Mouse (Mus musculus): ENCODE measurements around the gene Suox. TPM values are rescaled to one million over a fixed set of nuclear protein-coding genes. Genes with fewer than 3 reads are reported as not detected.
"Not testable (repeated sequence)": the region's sequence is repeated elsewhere in the genome, so short reads cannot be mapped to it uniquely, and the experiment has no call there.

The Suox gene
- polyA plus RNA-seq, 1 experiment from 2014 or later, result 13.4 TPM

DNA sequence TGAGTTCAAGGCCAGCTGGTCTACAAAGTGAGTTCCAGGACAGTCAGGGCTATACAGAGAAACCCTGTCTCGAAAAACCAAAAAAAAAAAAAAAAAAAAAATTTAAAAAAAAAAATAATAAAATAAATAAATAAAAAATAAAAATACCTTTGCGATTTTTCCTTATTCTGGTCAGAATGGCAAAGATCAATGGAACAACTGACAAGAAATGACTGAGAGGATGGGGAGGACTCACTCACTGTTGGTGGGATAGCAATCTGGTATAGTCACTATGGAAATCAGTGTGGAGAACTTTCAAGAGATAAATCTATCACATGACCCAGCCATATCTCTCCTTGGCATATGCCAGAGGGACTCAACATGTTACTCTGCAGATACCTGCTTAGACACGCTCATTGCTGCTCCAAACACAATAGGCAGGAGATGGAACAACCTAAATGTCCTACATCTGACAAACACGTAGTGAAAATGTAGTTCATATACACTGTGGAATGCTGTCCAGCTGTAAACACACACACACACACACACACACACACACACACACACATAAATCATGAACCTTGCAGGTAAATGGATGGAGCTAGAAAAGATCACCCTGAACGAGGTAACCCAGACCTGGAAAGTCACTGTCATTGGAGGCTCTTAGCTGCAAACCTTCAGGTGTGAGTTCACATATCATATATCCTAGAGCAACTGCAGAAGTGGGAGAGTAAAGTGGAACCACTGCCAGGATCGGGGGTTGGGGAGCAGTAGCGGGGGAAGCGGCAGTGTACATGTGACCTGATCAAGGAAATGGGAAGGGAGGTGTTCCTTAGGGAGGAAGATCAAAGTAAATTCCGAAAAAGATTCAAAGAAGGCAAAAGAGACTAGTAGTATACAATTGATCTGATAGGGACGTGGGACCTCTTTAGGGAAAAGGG, 46.2 kb downstream of the Suox start:
- no peak for DNase-seq (ENCODE audit: low spot score)

DNA sequence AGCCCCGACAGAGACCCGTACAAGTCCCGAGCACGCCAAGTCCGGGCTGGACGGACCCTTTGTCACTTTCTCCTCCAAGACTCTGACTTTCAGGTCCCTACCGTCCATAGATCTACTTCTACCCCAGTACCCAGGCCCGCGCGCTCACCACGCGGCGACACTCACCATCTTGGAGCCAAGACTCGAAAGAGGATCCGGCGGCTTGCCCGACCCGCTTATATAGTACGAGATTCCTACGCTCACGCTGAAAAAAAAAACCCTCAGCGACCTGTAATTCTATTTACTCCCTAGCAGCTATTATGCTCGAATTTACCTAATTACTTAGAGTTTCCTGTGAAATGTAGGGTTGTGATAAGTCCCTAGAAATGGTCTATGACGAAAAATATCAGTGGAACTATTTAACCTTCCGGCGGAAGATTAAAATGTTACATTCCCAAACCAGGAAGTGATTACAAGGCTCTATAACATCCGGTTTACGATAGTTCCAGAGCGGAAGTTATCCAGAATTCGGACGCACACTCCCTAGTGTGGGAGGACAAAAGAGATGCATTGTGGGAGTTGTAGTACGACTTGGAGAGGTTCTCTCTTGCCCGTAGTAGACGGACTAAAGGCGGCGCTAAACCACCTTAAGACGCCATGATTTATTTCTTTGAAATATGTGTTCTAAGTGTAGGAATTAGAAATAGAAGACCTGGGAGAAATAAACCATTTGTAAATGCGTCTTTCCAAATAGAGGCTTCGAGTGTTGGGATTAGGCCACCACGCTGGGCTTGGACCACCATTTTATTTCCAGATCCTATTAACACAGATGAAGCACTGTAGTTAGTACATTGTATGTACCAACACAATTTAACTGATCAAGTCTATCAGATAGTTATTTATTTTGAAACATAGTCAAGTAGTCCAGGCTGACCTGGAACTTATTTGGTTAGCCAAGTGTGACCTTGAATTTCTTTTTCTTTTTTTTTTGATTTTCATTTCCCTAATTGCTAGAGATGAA, 47.3 kb downstream of the Suox start, which contains the start of gene Rps26:
TSS of gene Rps26 (minus strand) at position 437 of the 1,000 bp plus-strand sequence.
- DNase-seq (ENCODE audit: low spot score), result peak; percentile 99

DNA sequence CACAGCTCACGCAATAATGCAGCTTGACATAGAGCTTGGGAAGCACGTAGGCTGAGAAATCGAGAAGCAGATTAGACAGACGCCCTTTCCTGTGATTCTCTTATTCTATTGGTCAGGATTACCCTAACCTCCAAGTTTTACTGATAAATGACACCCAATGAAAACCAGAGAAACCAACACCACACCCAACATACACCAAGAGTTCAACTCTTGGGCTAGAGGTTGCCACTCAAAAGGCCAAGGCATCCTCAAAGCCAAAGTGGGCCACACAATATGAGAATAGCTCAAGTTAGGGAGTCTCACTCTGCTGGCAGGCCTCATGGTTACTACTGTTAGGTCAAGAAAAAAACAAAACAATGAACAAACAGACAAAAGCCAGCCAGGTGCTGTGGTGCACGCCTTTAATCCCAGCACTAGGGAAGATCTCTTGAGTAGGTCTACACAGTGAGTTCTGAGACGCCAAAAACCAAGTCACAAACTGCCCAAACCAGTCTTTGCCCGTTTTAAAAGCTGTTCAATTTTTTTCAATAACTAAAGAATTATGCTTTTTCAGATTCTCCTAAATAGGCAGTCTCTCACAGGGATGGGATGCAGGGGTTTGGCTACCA, 48.5 kb downstream of the Suox start:
- DNase-seq (ENCODE audit: low spot score), result no peak

DNA sequence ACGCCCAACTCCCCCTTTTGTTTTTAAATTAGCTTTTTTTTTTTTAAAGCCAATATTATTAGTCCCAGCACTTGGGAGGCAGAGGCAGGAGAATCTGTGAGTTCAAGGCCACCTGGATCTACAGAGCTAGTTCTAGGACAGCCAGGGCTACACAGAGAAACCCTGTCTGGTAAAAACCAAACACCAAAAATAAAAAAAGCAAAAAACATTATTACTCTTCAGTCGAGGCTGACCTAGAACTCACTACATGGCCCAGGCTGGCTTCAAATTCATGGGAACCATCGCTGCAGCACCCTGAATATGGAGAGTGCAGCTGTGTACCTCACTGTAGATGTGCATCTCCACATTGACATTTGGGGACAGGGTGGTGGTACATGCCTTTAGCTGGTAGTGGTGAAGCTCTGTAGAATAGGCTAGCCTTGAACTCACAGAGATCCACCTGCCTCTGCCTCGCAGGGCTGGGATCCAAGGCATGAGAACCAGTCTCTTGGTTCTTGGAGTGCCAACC, 50.7 kb downstream of the Suox start:
- not testable (repeated sequence) for DNase-seq (ENCODE audit: low spot score)

DNA sequence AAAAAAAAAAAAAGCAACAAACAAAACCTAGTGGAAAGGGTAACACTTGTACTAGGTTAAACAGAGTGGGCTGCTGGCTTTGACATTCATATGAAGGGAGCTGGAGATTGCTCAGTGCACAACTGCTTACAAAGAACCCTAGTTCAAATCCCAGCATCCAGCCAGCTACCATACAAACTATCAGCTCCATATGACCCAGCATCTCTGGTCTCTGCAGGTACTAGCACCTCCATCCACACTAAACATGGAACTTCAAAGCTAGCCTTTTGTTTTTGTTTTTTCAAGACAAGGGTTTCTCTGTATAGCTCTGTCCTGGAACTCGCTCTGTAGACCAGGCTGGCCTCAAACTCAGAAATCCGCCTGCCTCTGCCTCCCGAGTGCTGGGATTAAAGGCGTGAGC, 51.2 kb downstream of the Suox start:
- DNase-seq (ENCODE audit: low spot score), result no peak

DNA sequence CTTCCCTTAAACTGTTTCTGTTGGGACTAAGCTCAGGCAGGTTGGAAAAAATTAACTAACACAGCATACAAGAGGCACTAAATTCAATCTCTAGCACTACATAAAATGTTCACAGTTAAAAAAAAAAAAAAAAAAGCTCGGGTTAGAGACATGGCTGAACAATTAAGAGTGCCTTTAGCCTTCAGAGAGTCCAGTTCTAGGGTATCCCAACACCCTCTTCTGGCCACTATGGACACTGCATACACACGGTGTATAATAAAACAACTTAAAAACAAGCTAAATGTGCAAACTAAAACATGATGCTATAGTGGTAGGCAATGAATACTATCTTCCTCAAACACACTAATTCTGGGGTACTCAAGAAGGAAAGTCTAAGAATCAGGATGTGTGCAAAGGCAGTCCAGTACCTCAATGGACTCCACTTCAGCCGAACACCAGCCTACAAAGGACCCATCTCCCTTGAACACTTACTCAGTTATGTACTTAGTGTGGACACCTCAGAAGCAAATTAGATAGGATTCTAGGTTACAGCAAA, 51.8 kb downstream of the Suox start:
- no peak for DNase-seq (ENCODE audit: low spot score)

DNA sequence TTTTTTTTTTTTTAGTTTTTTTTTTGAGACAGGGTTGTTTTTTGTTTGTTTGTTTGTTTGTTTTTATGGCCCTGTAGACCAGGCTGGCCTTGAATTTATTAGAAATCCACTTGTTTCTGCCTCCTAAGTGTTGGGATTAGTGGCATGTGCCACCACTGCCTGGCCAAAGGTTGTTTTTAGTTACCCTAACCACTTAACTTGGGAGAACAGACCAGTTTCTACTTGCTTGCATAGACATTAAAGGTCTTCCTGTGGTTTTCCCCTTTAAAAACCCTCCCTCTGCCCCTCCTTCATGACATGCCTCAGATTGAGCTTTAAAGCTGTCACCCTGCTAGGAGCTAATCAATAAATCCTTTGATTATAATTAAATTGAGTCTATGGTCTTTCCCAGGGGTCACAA, 53.6 kb downstream of the Suox start:
- DNase-seq (ENCODE audit: low spot score), result no peak

Other genes starting within 250 kb of the Suox start
- gene Smarcc2, start 214.8 kb downstream of the Suox start, polyA plus RNA-seq (2015; fragmentation: Nextera tagmentation; extraction: Ambion mirVana), result 37.2 and 41.7 TPM in 2 replicates
- gene Myl6, start 179.9 kb downstream of the Suox start, polyA plus RNA-seq (2015; fragmentation: Nextera tagmentation; extraction: Ambion mirVana), result 963 and 1,020 TPM in 2 replicates
- gene Myl6b, start 175.4 kb downstream of the Suox start, polyA plus RNA-seq (2015; fragmentation: Nextera tagmentation; extraction: Ambion mirVana), result 3.8 and 5.2 TPM in 2 replicates
- 43.2 and 44.6 TPM in 2 replicates for gene Esyt1, start 148.2 kb downstream of the Suox start, polyA plus RNA-seq (2015; fragmentation: Nextera tagmentation; extraction: Ambion mirVana)
- gene Zc3h10, start 126.3 kb downstream of the Suox start, polyA plus RNA-seq (2015; fragmentation: Nextera tagmentation; extraction: Ambion mirVana), result 17.8 and 18.8 TPM in 2 replicates
- gene Rpl41, start 124.8 kb downstream of the Suox start, polyA plus RNA-seq (2015; fragmentation: Nextera tagmentation; extraction: Ambion mirVana), result 4,302 and 4,551 TPM in 2 replicates
- gene Pa2g4, start 108.1 kb downstream of the Suox start, polyA plus RNA-seq (2015; fragmentation: Nextera tagmentation; extraction: Ambion mirVana), result 238 and 264 TPM in 2 replicates
- gene Erbb3, start 84.4 kb downstream of the Suox start, polyA plus RNA-seq (2015; fragmentation: Nextera tagmentation; extraction: Ambion mirVana), result 0.85 and 0.87 TPM in 2 replicates
- 1,143 and 1,215 TPM in 2 replicates for gene Rps26, start 47.3 kb downstream of the Suox start, polyA plus RNA-seq (2015; fragmentation: Nextera tagmentation; extraction: Ambion mirVana)
- 0.98 and 1.1 TPM in 2 replicates for gene Ikzf4, start 28.1 kb downstream of the Suox start, polyA plus RNA-seq (2015; fragmentation: Nextera tagmentation; extraction: Ambion mirVana)
- 45.3 and 46.5 TPM in 2 replicates for gene Rab5b, start 22.2 kb upstream of the Suox start, polyA plus RNA-seq (2015; fragmentation: Nextera tagmentation; extraction: Ambion mirVana)
- gene Pmel, start 30.1 kb upstream of the Suox start, polyA plus RNA-seq (2015; fragmentation: Nextera tagmentation; extraction: Ambion mirVana), result 1.1 and 1.3 TPM in 2 replicates
- 115 and 117 TPM in 2 replicates for gene Cdk2, start 31.0 kb upstream of the Suox start, polyA plus RNA-seq (2015; fragmentation: Nextera tagmentation; extraction: Ambion mirVana)
- gene Dgka, start 70.8 kb upstream of the Suox start, polyA plus RNA-seq (2015; fragmentation: Nextera tagmentation; extraction: Ambion mirVana), result 135 and 136 TPM in 2 replicates
- 74.7 and 79.2 TPM in 2 replicates for gene Pym1, start 73.8 kb upstream of the Suox start, polyA plus RNA-seq (2015; fragmentation: Nextera tagmentation; extraction: Ambion mirVana)
- gene Mmp19, start 116.8 kb upstream of the Suox start, polyA plus RNA-seq (2015; fragmentation: Nextera tagmentation; extraction: Ambion mirVana), result 0.48 and 0.67 TPM in 2 replicates
- gene Dnajc14, start 130.0 kb upstream of the Suox start, polyA plus RNA-seq (2015; fragmentation: Nextera tagmentation; extraction: Ambion mirVana), result 32.5 and 32.8 TPM in 2 replicates
- 6.0 and 6.6 TPM in 2 replicates for gene Tmem198b, start 130.3 kb upstream of the Suox start, polyA plus RNA-seq (2015; fragmentation: Nextera tagmentation; extraction: Ambion mirVana)
- 186 and 199 TPM in 2 replicates for gene Sarnp, start 143.3 kb upstream of the Suox start, polyA plus RNA-seq (2015; fragmentation: Nextera tagmentation; extraction: Ambion mirVana)
- gene Ormdl2, start 147.6 kb upstream of the Suox start, polyA plus RNA-seq (2015; fragmentation: Nextera tagmentation; extraction: Ambion mirVana), result 102 and 113 TPM in 2 replicates
- gene Gdf11, start 217.6 kb upstream of the Suox start, polyA plus RNA-seq (2015; fragmentation: Nextera tagmentation; extraction: Ambion mirVana), result 2.3 and 3.0 TPM in 2 replicates
- gene Cd63, start 226.9 kb upstream of the Suox start, polyA plus RNA-seq (2015; fragmentation: Nextera tagmentation; extraction: Ambion mirVana), result 172 and 183 TPM in 2 replicates
- 6.3 and 7.1 TPM in 2 replicates for gene Rdh5, start 248.8 kb upstream of the Suox start, polyA plus RNA-seq (2015; fragmentation: Nextera tagmentation; extraction: Ambion mirVana)
- gene Bloc1s1, start 250.0 kb upstream of the Suox start, polyA plus RNA-seq (2015; fragmentation: Nextera tagmentation; extraction: Ambion mirVana), result 251 and 253 TPM in 2 replicates